Mouse (Mus musculus): ENCODE measurements around the gene Wdr82. TPM values are rescaled to one million over a fixed set of nuclear protein-coding genes. Genes with fewer than 3 reads are reported as not detected.

Gene Wdr82
- polyA plus RNA-seq, 1 experiment from 2014 or later = 27.7 TPM

DNA sequence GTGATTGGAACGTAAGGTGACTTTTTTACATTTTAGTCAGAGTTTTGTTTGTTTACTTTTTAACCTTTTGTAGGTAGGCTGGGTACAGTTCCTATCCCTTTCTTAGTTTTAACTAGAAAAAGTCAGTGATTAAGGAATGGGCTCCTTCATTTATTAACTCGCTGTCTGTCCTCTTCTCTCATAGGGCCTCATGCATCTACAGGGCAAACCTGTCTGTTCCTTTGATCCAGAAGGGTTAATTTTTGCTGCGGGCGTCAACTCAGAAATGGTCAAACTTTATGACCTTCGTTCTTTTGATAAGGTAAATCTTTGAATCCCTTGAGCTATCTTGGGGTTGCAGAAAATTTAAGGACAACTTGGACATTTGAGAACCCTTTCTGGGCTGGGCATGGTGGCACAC is 13.3 kb downstream of the Wdr82 start:
- WGBS = 96% methylated on average over 5 of the region's 5 CpGs
- H3K36me3 ChIP-seq = peaks cover 97% of the 10 kb centered on the region
- no peaks in the 10 kb centered on the region for H3K4me1 ChIP-seq (replicated peaks)
- H3K9me3 ChIP-seq = no peaks in the 10 kb centered on the region
- H3K9ac ChIP-seq = no peak overlapping the region
- no peak overlapping the region for H3K4me3 ChIP-seq
- ATAC-seq (ENCODE audit: low read depth) = no peak
- no peak overlapping the region for H3K4me2 ChIP-seq
- no peaks in the 10 kb centered on the region for H3K27me3 ChIP-seq
- no peak overlapping the region for H3K27ac ChIP-seq (replicated peaks)

DNA sequence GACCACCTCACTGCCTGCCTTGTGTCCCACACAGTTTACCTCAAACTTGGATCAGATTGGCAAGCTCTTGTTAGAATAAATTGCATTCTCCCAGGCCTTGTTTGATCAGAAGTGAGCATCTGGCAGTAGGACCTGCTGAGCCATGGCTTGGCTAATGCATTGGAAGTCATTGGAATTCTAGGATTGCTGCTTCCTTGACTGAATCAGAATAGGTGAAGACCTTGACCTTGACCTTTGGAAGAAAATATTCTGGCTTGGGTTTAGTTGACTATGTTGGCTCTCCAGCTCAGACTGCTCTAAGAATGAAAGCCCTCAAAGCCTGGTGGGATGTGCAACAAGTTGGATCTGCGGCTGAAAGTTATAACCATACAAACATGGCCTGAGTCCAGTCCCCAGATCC is 20.6 kb downstream of the Wdr82 start:
- Histone ChIP-seq H3K9ac (no peak overlapping the region), H3K27ac (replicated peaks) (no peak overlapping the region), H3K4me3 (no peak overlapping the region), H3K9me3 (no peaks in the 10 kb centered on the region), H3K36me3 (peaks cover 71% of the 10 kb centered on the region), H3K27me3 (no peaks in the 10 kb centered on the region), H3K4me1 (replicated peaks) (peaks cover 9% of the 10 kb centered on the region), H3K4me2 (no peak overlapping the region)
- no peak for ATAC-seq (ENCODE audit: low read depth)
- 100% methylated on average over 1 of the region's 1 CpGs for WGBS

DNA sequence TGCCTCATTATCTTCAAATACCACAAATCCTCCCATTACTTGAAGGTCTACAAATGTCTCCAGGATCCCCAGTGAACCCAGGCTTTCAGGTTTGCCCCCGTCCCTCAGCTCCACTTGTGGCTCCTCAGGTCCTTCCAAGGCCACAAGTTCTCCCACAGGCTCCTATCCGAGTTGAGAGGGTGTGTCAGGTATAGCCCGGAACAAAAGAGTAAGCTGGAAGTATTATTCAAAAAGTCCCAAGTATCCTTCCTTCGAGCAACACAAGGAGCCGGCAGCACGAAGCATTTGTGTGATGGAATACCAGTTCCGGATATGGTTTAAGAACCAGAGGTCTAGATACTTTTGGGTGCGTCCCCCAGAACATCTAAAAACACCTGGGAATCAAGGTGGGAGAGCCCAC is 21.3 kb downstream of the Wdr82 start:
- Histone ChIP-seq H3K27me3 (no peaks in the 10 kb centered on the region), H3K9ac (no peak overlapping the region), H3K4me2 (no peak overlapping the region), H3K27ac (replicated peaks) (no peak overlapping the region), H3K4me1 (replicated peaks) (peaks cover 9% of the 10 kb centered on the region), H3K4me3 (no peak overlapping the region), H3K36me3 (peaks cover 64% of the 10 kb centered on the region), H3K9me3 (no peaks in the 10 kb centered on the region)
- 94% methylated on average over 8 of the region's 8 CpGs for WGBS
- no peak for ATAC-seq (ENCODE audit: low read depth)

DNA sequence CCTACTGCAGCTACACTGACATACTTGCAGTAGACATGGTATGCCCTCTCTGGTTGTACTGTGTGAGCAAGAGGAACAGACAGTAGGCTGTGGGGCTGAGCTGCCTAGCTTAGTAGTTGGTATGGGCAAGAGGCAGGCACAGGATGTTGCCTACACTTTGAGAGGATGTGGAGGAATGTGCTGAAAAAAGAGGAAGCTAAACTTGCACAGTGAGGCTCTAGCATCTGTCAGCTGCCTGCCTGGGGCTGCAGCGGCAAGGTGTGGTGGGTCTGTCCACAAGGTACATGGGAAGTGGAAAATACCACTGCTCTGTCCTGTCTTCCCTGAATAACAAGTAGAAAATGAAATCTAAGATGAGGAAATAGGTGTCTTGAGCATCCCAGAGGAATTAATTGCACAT is 22.3 kb downstream of the Wdr82 start:
- H3K27ac ChIP-seq (replicated peaks) = no peak overlapping the region
- peaks cover 9% of the 10 kb centered on the region for H3K4me1 ChIP-seq (replicated peaks)
- H3K27me3 ChIP-seq = no peaks in the 10 kb centered on the region
- H3K9ac ChIP-seq = no peak overlapping the region
- H3K4me3 ChIP-seq = no peak overlapping the region
- H3K9me3 ChIP-seq = no peaks in the 10 kb centered on the region
- no peak for ATAC-seq (ENCODE audit: low read depth)
- H3K4me2 ChIP-seq = no peak overlapping the region
- H3K36me3 ChIP-seq = peaks cover 54% of the 10 kb centered on the region
- WGBS = 89% methylated on average over 1 of the region's 1 CpGs

DNA sequence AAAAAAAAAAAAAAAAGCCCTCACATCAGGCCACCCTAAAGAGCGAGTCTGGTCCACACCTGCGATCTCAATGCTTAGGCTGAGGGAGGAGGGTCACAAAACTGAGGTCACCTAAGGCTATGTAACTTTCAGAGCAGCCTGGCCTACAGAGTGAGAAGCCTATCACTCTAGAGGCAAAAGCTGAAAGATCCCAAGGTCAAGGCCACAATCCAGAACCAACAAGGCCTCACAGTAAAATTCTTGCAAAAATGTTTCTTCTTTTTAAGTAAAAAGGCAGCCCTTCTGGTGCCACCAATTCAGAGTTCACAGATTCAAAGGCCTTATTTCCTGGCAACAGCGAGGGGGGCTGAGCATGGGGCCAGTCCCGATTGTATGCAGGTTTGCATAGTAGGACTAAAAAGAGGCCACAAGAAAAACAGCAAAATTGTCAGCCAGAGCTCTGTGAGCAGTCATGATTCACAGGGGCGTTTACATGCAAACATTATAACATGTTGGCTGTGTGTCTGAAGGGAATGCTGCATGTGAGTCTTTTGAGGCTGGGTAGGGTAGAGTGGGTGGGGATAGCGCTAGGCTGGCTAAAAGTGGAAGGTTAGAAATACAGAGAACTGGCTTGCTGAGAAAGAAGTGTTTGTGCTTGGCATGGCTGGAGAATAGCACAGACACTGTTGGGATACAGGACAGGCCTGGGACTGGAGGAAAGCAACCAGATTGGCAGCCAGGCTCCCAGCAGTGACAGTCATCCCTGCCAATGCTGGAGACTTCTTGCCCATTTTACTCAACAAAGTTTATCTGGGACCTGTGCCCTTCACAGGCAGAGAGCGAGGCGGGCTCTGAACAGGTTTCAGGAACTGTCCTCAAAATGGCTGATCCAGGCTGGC is 23.4 kb downstream of the Wdr82 start:
- H3K27me3 ChIP-seq = no peaks in the 10 kb centered on the region
- no peak overlapping the region for H3K9ac ChIP-seq
- 90% methylated on average over 8 of the region's 8 CpGs for WGBS
- H3K4me3 ChIP-seq = no peak overlapping the region
- H3K36me3 ChIP-seq = peaks cover 43% of the 10 kb centered on the region
- no peak overlapping the region for H3K27ac ChIP-seq (replicated peaks)
- no peaks in the 10 kb centered on the region for H3K9me3 ChIP-seq
- H3K4me1 ChIP-seq (replicated peaks) = peaks cover 12% of the 10 kb centered on the region
- no peak overlapping the region for H3K4me2 ChIP-seq
- no peak for ATAC-seq (ENCODE audit: low read depth)

DNA sequence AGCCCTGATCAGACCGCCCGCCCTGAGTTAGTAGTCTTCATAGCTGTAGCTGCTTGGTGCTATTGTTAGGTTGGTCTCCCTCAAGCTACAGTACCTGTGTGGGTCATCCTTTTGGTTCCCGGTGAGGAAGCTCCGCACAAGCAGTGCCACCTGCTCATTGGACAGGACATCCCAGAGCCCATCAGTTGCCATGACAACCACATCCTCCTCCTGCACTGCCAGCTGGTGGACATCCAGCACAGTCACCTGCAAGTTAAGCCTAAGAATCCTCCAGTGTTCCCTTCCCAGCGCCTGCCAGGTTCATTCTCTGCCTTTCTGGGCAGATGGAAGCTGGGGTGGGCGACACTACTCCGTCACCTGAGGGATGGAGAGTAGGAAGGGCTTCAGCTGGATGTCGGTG is 25.0 kb downstream of the Wdr82 start:
- Histone ChIP-seq H3K4me2 (no peak overlapping the region), H3K27ac (replicated peaks) (peak overlapping the region; percentile 38; the same call in 1 of the 2 replicates)

DNA sequence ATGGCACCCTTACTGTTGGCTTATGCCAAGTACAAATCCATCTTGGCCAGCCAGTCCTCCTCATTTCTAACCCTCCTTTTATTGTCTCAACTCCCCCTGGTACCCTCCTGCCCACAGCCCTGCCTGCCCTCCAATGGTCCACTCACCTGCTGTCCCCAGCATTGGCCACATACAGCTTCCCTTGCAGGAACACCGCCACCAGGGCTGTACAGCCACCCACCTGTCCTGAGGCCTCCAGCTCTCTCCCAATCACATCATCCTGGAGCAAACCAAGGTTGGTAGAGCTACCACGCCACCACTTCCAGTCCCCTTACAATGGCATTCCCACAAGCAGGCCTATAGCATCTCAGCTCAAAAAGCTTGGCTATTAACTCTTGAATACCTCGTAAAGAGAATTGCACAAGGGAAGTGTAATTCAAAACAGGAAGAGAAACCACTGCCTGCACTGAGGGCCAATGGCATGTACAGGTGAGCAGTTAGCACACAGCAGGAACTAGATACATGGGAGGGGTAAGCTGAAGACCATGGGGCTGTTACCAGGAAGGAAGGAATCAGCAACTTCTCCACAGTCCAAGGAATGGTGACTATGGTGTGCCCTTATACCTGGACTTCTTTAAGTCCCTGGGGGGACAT is 26.5 kb downstream of the Wdr82 start:
- ATAC-seq (ENCODE audit: low read depth) = no peak
- no peak overlapping the region for H3K4me2 ChIP-seq
- H3K9ac ChIP-seq = no peak overlapping the region
- peaks cover 13% of the 10 kb centered on the region for H3K36me3 ChIP-seq
- no peaks in the 10 kb centered on the region for H3K27me3 ChIP-seq
- WGBS = 74% methylated on average over 3 of the region's 3 CpGs
- H3K9me3 ChIP-seq = no peaks in the 10 kb centered on the region
- no peak overlapping the region for H3K27ac ChIP-seq (replicated peaks)
- no peak overlapping the region for H3K4me3 ChIP-seq
- H3K4me1 ChIP-seq (replicated peaks) = peaks cover 24% of the 10 kb centered on the region

More for the DNA sequence above, 25.0 kb downstream of the Wdr82 start:
- Histone ChIP-seq H3K4me3 (no peak overlapping the region), H3K9me3 (no peaks in the 10 kb centered on the region), H3K36me3 (peaks cover 27% of the 10 kb centered on the region), H3K27me3 (no peaks in the 10 kb centered on the region), H3K4me1 (replicated peaks) (peaks cover 22% of the 10 kb centered on the region), H3K9ac (no peak overlapping the region)
- no peak for ATAC-seq (ENCODE audit: low read depth)
- WGBS = 81% methylated on average over 8 of the region's 8 CpGs

DNA sequence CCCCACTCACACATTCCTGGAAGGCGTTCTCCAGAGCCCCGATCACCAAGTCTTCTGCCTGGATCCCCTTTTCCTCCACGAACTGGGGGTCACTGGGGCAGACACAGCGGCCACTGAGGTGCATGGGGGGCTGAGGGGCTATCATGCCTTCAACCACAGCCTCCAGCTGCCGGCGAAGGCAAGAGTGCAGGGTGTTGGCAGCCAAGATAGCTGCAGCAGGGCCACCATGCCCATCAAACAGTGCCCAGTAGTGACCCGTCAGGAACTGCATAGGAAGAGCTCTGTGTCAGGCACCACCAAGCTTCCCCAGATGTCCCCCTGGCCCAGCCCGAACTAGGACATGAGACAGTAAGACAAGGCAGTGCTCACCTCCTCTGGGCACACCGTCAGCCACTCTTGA is 27.0 kb downstream of the Wdr82 start:
- Histone ChIP-seq H3K4me3 (no peak overlapping the region), H3K9ac (no peak overlapping the region), H3K4me1 (replicated peaks) (peaks cover 26% of the 10 kb centered on the region), H3K36me3 (peaks cover 9% of the 10 kb centered on the region), H3K27me3 (no peaks in the 10 kb centered on the region), H3K27ac (replicated peaks) (no peak overlapping the region), H3K9me3 (no peaks in the 10 kb centered on the region), H3K4me2 (0 out of 2 replicates have a peak overlapping the region, but pooled peaks have one; percentile 65)
- ATAC-seq (ENCODE audit: low read depth) = no peak
- 83% methylated on average over 9 of the region's 9 CpGs for WGBS

DNA sequence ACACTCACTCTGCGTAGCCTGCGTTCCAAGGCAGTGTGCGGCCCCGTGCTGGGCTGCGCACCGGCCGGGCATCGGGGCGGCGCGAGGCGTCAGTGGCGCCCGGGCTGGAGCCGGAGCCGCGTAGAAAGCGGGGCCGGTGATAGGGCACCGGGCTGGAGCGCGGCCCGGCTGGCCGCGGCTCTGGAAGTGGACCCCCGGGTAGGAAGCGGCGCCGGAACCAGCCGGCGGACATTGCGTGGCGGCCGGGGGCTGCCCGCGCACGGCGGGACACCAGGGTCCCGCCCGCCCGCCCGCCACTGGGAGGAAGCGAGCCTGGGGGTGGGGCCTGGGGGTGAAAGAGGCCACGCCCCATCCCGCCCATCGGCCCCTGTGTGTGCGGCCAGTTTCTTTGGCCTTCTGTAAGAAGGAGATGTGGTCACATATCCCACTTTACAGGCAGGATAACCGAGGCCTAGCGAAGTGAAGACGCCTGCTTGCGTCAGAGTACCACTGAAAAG is 28.3 kb downstream of the Wdr82 start:
- H3K4me3 ChIP-seq = peak overlapping the region; percentile 53
- no peak overlapping the region for H3K27ac ChIP-seq (replicated peaks)
- ATAC-seq (ENCODE audit: low read depth) = peak; percentile 6; the same call in 1 of the 2 replicates
- WGBS = under 1% methylated on average over 45 of the region's 51 CpGs
- peaks cover 36% of the 10 kb centered on the region for H3K4me1 ChIP-seq (replicated peaks)
- no peaks in the 10 kb centered on the region; the same call in 1 of the 2 replicates for H3K36me3 ChIP-seq
- peak overlapping the region; percentile 78 for H3K9ac ChIP-seq
- H3K4me2 ChIP-seq = peak overlapping the region; percentile 65
- no peaks in the 10 kb centered on the region for H3K9me3 ChIP-seq
- H3K27me3 ChIP-seq = no peaks in the 10 kb centered on the region

DNA sequence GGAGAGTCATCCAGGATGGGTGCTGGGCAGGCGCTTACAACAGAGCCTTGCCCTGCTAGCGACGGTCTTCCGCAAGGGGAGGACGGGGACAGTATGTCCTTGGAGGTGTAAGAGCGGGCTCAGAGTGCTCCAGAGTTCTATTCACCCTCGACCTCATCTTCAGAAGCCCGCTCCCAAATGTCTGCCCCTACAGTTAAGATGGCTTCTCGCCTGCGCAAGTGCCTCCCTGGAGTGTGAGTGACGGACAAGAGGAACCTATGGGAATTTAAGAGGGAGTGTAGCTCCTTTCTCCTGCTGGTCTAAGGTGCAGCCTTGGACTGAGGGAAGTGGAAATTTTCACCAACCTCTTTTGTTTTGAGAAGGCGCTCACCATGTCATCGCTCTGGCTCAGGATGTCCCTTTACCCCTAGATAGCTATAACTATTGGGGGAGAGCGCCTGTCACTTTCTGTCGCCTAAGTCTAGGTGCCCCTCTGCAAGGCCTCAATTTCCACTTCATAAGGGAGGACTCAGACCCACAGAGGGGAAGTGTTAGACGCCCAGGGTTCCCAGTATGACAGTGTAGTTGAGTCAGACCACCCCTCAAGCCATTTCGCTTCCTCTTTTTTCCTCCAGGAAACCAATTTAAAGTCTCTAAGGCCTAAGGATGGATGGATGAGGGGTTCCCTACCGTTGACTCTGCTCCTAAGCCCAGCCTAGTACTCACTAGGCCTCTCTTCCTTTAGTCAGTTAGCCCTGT is 29.0 kb downstream of the Wdr82 start, which contains the start of gene Ppm1m:
Gene Ppm1m (minus strand): TSS at position 212 of the 738 bp plus-strand sequence.
- ATAC-seq (ENCODE audit: low read depth) = no peak; the same call in 1 of the 2 replicates
- 42% methylated on average over 18 of the region's 18 CpGs for WGBS

DNA sequence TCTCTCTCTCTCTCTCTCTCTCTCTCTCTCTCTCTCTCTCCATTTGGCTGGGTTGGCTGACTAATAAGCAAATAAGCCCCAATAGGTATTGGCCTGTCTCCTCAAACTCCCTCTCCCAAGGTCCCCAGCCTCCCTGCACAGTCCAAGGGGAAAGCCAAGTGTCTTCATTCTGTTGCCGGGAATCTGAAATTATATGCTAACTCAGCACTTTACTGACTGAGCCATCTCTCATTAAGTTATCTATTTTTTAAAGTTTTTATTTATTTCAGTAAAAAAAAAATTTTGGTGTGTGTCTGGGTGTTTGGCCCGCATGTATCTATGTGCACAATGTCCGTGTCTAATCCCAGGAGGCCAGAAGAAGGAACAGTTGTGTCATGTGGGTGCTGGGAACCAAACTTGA is 31.2 kb downstream of the Wdr82 start:
- no peaks in the 10 kb centered on the region for H3K36me3 ChIP-seq
- peak overlapping the region; percentile 77; the same call in 1 of the 2 replicates for H3K4me2 ChIP-seq
- H3K9ac ChIP-seq = peak overlapping the region; percentile 86; the same call in 1 of the 2 replicates
- 82% methylated on average over 3 of the region's 3 CpGs for WGBS
- no peaks in the 10 kb centered on the region for H3K27me3 ChIP-seq
- no peaks in the 10 kb centered on the region for H3K9me3 ChIP-seq
- peaks cover 56% of the 10 kb centered on the region for H3K4me1 ChIP-seq (replicated peaks)
- no peak overlapping the region for H3K27ac ChIP-seq (replicated peaks)
- H3K4me3 ChIP-seq = peak overlapping the region; percentile 71; the same call in 1 of the 2 replicates
- ATAC-seq (ENCODE audit: low read depth) = no peak

More for the DNA sequence above, 29.0 kb downstream of the Wdr82 start, which contains the start of gene Ppm1m:
- Histone ChIP-seq H3K4me1 (replicated peaks) (peaks cover 43% of the 10 kb centered on the region), H3K4me2 (peak within 1 kb of the TSS; percentile 65), H3K9me3 (no peaks in the 10 kb centered on the region), H3K27ac (replicated peaks) (no peak within 1 kb of the TSS), H3K9ac (peak within 1 kb of the TSS; percentile 78), H3K27me3 (no peaks in the 10 kb centered on the region), H3K36me3 (no peaks in the 10 kb centered on the region; the same call in 1 of the 2 replicates), H3K4me3 (peak within 1 kb of the TSS; percentile 53)

Measured in neural tube, embryonic 13.5 days (tissue).